Mouse (Mus musculus) embryonic facial prominence, embryonic 13.5 days (tissue): Measurements from ENCODE around the gene Flt1. TPM values are rescaled to one million over a fixed set of nuclear protein-coding genes. Genes with fewer than 3 reads are reported as not detected.

ENCODE experiments used
- ATAC-seq: fragments of 200-750 bp; cut with Nextera tagmentation; 2 replicates; pipeline ENCODE4 v1.8.0; 2017; ENCODE audit warnings: low read depth; ENCODE audit not compliant: insufficient number of reproducible peaks, insufficient read depth, low FRiP score, low TSS enrichment
- H3K27ac ChIP-seq: fragments of 300-500 bp; sonication (generic); 2 replicates; pipeline ENCODE4 v1.5.1; 2015; ENCODE audit warnings: moderate library complexity, mild to moderate bottlenecking, inconsistent platforms
- H3K27me3 ChIP-seq: fragments of 300-500 bp; sonication (generic); 2 replicates; pipeline ENCODE4 v1.6.1; 2015; ENCODE audit warnings: mild to moderate bottlenecking, inconsistent platforms
- H3K36me3 ChIP-seq: fragments of 300-500 bp; sonication (generic); 2 replicates; pipeline ENCODE4 v1.6.1; 2015; ENCODE audit warnings: mild to moderate bottlenecking, inconsistent platforms
- H3K4me1 ChIP-seq: fragments of 300-500 bp; sonication (generic); 2 replicates; pipeline ENCODE4 v1.6.1; 2015; ENCODE audit warnings: inconsistent platforms
- H3K4me2 ChIP-seq: fragments of 300-500 bp; sonication (generic); 2 replicates; pipeline ENCODE4 v1.6.1; 2015; ENCODE audit warnings: moderate library complexity, mild to moderate bottlenecking, inconsistent platforms
- H3K4me3 ChIP-seq: fragments of 300-500 bp; sonication (generic); 2 replicates; pipeline ENCODE4 v1.5.1; 2015; ENCODE audit warnings: mild to moderate bottlenecking, inconsistent platforms
- H3K9ac ChIP-seq: fragments of 300-500 bp; sonication (generic); 2 replicates; pipeline ENCODE4 v1.6.1; 2015; ENCODE audit warnings: mild to moderate bottlenecking, inconsistent platforms
- H3K9me3 ChIP-seq: fragments of 300-500 bp; sonication (generic); 2 replicates; pipeline ENCODE4 v1.6.1; 2016; ENCODE audit warnings: inconsistent platforms
- WGBS: fragments of 180-500 bp; shearing (Covaris S2); methylation state at CpG from one replicate; pipeline ENCODE4 v1.1.7; 2015; ENCODE audit warnings: mixed read lengths; 5-methylcytosine and 5-hydroxymethylcytosine counted together
- polyA plus RNA-seq: library from polyadenylated mRNA; unstranded; fragments of >200 nt; fragmentation: Nextera tagmentation; extraction: Ambion mirVana; gene quantifications from 2 replicates; pipeline ENCODE4 v1.2.1, GENCODE M21; 2015

Flt1 gene
- polyA plus RNA-seq, 1 experiment from 2014 or later, result 10.0 TPM

- no peaks in the 10 kb centered on the region for H3K27me3 ChIP-seq
- no peak overlapping the region for H3K27ac ChIP-seq
- no peaks in the 10 kb centered on the region for H3K9me3 ChIP-seq
- H3K36me3 ChIP-seq, result no peaks in the 10 kb centered on the region
- H3K9ac ChIP-seq, result no peak overlapping the region
- H3K4me3 ChIP-seq, result no peak overlapping the region
- H3K4me2 ChIP-seq, result no peak overlapping the region
- WGBS, result 82% methylated on average over 18 of the region's 18 CpGs
- H3K4me1 ChIP-seq, result no peaks in the 10 kb centered on the region
- no peak for ATAC-seq
Measured at GRCm38 (mm10) chr5:147601460-147602360, 124.1 kb downstream of the Flt1 start.

GRCm38 (mm10) chr5:147597825-147598224 lies 128.0 kb downstream of the Flt1 start:
- Histone ChIP-seq H3K9ac (no peak overlapping the region), H3K27ac (no peak overlapping the region), H3K27me3 (no peaks in the 10 kb centered on the region), H3K4me2 (no peak overlapping the region), H3K4me3 (no peak overlapping the region), H3K4me1 (no peaks in the 10 kb centered on the region), H3K36me3 (no peaks in the 10 kb centered on the region), H3K9me3 (no peaks in the 10 kb centered on the region)
- 78% methylated on average over 16 of the region's 16 CpGs for WGBS
- ATAC-seq, result no peak

- H3K27ac ChIP-seq, result no peak overlapping the region
- no peak; the same call in 1 of the 2 replicates for ATAC-seq
- H3K4me3 ChIP-seq, result no peak overlapping the region
- no peaks in the 10 kb centered on the region for H3K4me1 ChIP-seq
- WGBS, result 55% methylated on average over 12 of the region's 12 CpGs
- no peaks in the 10 kb centered on the region for H3K9me3 ChIP-seq
- H3K4me2 ChIP-seq, result no peak overlapping the region
- H3K27me3 ChIP-seq, result no peaks in the 10 kb centered on the region
- H3K9ac ChIP-seq, result no peak overlapping the region
- H3K36me3 ChIP-seq, result no peaks in the 10 kb centered on the region
Measured at GRCm38 (mm10) chr5:147589814-147590213, 136.0 kb downstream of the Flt1 start.

- H3K36me3 ChIP-seq, result no peaks in the 10 kb centered on the region
- 68% methylated on average over 1 of the region's 1 CpGs for WGBS
Measured at GRCm38 (mm10) chr5:147585070-147585469, 140.7 kb downstream of the Flt1 start.

GRCm38 (mm10) chr5:147584648-147585047 lies 141.2 kb downstream of the Flt1 start:
- no peak overlapping the region for H3K27ac ChIP-seq
- H3K4me1 ChIP-seq, result no peaks in the 10 kb centered on the region; the same call in 1 of the 2 replicates
- no peak overlapping the region for H3K9ac ChIP-seq
- no peak for ATAC-seq
- no peaks in the 10 kb centered on the region for H3K36me3 ChIP-seq
- H3K4me3 ChIP-seq, result no peak overlapping the region
- H3K4me2 ChIP-seq, result no peak overlapping the region
- no peaks in the 10 kb centered on the region for H3K9me3 ChIP-seq
- WGBS, result 73% methylated on average over 9 of the region's 9 CpGs
- no peaks in the 10 kb centered on the region for H3K27me3 ChIP-seq

More at GRCm38 (mm10) chr5:147585070-147585469, 140.7 kb downstream of the Flt1 start:
- no peaks in the 10 kb centered on the region; the same call in 1 of the 2 replicates for H3K4me1 ChIP-seq
- ATAC-seq, result no peak
- H3K9me3 ChIP-seq, result no peaks in the 10 kb centered on the region
- no peaks in the 10 kb centered on the region for H3K27me3 ChIP-seq
- no peak overlapping the region for H3K4me2 ChIP-seq
- no peak overlapping the region for H3K9ac ChIP-seq
- H3K27ac ChIP-seq, result no peak overlapping the region
- H3K4me3 ChIP-seq, result no peak overlapping the region

GRCm38 (mm10) chr5:147583702-147584298 lies 142.0 kb downstream of the Flt1 start:
- H3K27me3 ChIP-seq, result no peaks in the 10 kb centered on the region
- H3K36me3 ChIP-seq, result no peaks in the 10 kb centered on the region
- no peaks in the 10 kb centered on the region; the same call in 1 of the 2 replicates for H3K4me1 ChIP-seq
- no peak overlapping the region for H3K27ac ChIP-seq
- ATAC-seq, result no peak
- WGBS, result 42% methylated on average over 14 of the region's 14 CpGs
- no peak overlapping the region for H3K4me2 ChIP-seq
- no peak overlapping the region for H3K4me3 ChIP-seq
- no peaks in the 10 kb centered on the region for H3K9me3 ChIP-seq
- H3K9ac ChIP-seq, result no peak overlapping the region

GRCm38 (mm10) chr5:147580181-147580580 lies 145.6 kb downstream of the Flt1 start:
- Histone ChIP-seq H3K9me3 (no peaks in the 10 kb centered on the region), H3K36me3 (no peaks in the 10 kb centered on the region), H3K4me1 (no peaks in the 10 kb centered on the region; the same call in 1 of the 2 replicates), H3K27ac (no peak overlapping the region), H3K9ac (no peak overlapping the region), H3K4me2 (no peak overlapping the region), H3K27me3 (no peaks in the 10 kb centered on the region), H3K4me3 (no peak overlapping the region)
- no peak for ATAC-seq
- 93% methylated on average over 13 of the region's 13 CpGs for WGBS

GRCm38 (mm10) chr5:147579691-147580090 lies 146.1 kb downstream of the Flt1 start:
- Histone ChIP-seq H3K4me1 (no peaks in the 10 kb centered on the region; the same call in 1 of the 2 replicates), H3K27me3 (no peaks in the 10 kb centered on the region), H3K4me2 (no peak overlapping the region), H3K9ac (no peak overlapping the region), H3K36me3 (no peaks in the 10 kb centered on the region), H3K4me3 (no peak overlapping the region), H3K9me3 (no peaks in the 10 kb centered on the region), H3K27ac (no peak overlapping the region)
- WGBS, result 85% methylated on average over 8 of the region's 8 CpGs
- ATAC-seq, result no peak

- H3K4me1 ChIP-seq, result no peaks in the 10 kb centered on the region; the same call in 1 of the 2 replicates
- no peaks in the 10 kb centered on the region for H3K36me3 ChIP-seq
- no peaks in the 10 kb centered on the region for H3K9me3 ChIP-seq
- H3K27ac ChIP-seq, result no peak overlapping the region
- 81% methylated on average over 7 of the region's 7 CpGs for WGBS
- H3K4me3 ChIP-seq, result no peak overlapping the region
- ATAC-seq, result no peak
- H3K4me2 ChIP-seq, result no peak overlapping the region
- H3K9ac ChIP-seq, result no peak overlapping the region
- no peaks in the 10 kb centered on the region for H3K27me3 ChIP-seq
Measured at GRCm38 (mm10) chr5:147579148-147579547, 146.7 kb downstream of the Flt1 start.

- Histone ChIP-seq H3K9me3 (no peaks in the 10 kb centered on the region), H3K27me3 (no peaks in the 10 kb centered on the region), H3K36me3 (no peaks in the 10 kb centered on the region), H3K9ac (no peak overlapping the region), H3K4me3 (no peak overlapping the region), H3K4me1 (no peaks in the 10 kb centered on the region), H3K4me2 (no peak overlapping the region), H3K27ac (no peak overlapping the region)
- no peak for ATAC-seq
- WGBS, result 55% methylated on average over 6 of the region's 6 CpGs
Measured at GRCm38 (mm10) chr5:147577003-147577402, 148.8 kb downstream of the Flt1 start.

GRCm38 (mm10) chr5:147574517-147574916 lies 151.3 kb downstream of the Flt1 start:
- no peaks in the 10 kb centered on the region for H3K9me3 ChIP-seq
- H3K4me2 ChIP-seq, result no peak overlapping the region
- no peaks in the 10 kb centered on the region for H3K36me3 ChIP-seq
- no peaks in the 10 kb centered on the region for H3K4me1 ChIP-seq
- no peaks in the 10 kb centered on the region for H3K27me3 ChIP-seq
- H3K27ac ChIP-seq, result no peak overlapping the region
- no peak overlapping the region for H3K4me3 ChIP-seq
- H3K9ac ChIP-seq, result no peak overlapping the region
- no peak for ATAC-seq
- WGBS, result 66% methylated on average over 8 of the region's 8 CpGs

- 92% methylated on average over 1 of the region's 1 CpGs for WGBS
- Histone ChIP-seq H3K9me3 (no peaks in the 10 kb centered on the region), H3K4me1 (no peaks in the 10 kb centered on the region), H3K4me2 (no peak overlapping the region), H3K9ac (no peak overlapping the region), H3K27ac (no peak overlapping the region), H3K4me3 (no peak overlapping the region), H3K27me3 (no peaks in the 10 kb centered on the region), H3K36me3 (no peaks in the 10 kb centered on the region)
- ATAC-seq, result no peak
Measured at GRCm38 (mm10) chr5:147573555-147573954, 152.3 kb downstream of the Flt1 start.
